Mouse (Mus musculus): ENCODE measurements around the gene Man1a. TPM values are rescaled to one million over a fixed set of nuclear protein-coding genes. Genes with fewer than 3 reads are reported as not detected.

Gene Man1a
- polyA plus RNA-seq, 1 experiment = 3.0 TPM

DNA sequence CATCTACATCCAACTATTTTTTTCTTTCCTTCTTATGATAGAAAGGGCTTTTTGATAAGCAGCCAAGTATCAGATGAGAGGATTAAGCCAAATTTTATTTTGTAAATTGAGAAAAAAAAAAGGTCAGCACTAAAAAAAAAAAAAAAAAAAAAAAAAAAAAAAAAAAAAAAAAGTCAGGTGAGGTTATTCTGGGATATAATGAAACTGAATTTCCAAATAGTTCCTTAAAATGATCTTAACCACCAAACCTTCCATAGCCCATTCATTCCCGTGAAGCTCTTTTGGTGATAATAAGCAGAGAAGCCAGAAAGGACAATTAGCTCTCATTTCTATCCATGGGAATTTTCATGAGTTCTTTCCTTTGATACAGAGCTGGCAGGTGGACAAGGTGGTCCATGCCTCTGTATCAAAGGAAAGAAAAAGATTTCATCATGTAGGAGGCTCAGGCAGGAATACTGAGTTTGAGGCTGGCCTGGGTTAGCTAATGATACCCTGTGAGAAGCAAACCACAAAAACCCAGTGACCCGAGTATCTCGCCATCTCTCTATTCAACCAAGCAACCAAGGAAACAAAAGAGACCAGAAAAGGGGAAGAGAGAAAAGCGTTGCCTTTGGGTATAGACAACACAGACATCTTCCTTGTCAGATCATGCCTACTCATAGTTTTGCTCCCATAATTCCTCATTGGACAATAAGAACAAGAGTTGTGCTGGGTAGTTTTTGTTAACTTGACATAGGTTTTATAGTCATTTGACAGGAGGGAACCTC lies 162.7 kb downstream of the Man1a start:
- Histone ChIP-seq H3K4me3 (no peak overlapping the region), H3K27me3 (ENCODE audit: control insufficient read depth, insufficient read depth, insufficient read length) (no peaks in the 10 kb centered on the region), H3K79me2 (ENCODE audit: control insufficient read depth, insufficient read depth) (no peaks in the 10 kb centered on the region), H3K36me3 (ENCODE audit: control insufficient read depth, insufficient read depth) (no peaks in the 10 kb centered on the region), H3ac (ENCODE audit: control insufficient read depth, insufficient read length) (no peak overlapping the region), H3K4me2 (ENCODE audit: low read depth) (no peak overlapping the region)
- TF ChIP-seq USF1 (IDR thresholded peaks at IDR 0.05; ENCODE audit: low read depth) = no peak
- no peak for TF ChIP-seq MAX (IDR thresholded peaks at IDR 0.05; ENCODE audit: low read depth)
- TF ChIP-seq MYOD1 (IDR thresholded peaks at IDR 0.05; ENCODE audit: control insufficient read depth in 1 of 3, insufficient read length in 2 of 3, low read depth in 2 of 3) = no peak
- no peak for TF ChIP-seq SRF (IDR thresholded peaks at IDR 0.05; ENCODE audit: control insufficient read depth, insufficient read length, low read depth)
- no peak for TF ChIP-seq E2F4 (IDR thresholded peaks at IDR 0.05; ENCODE audit: insufficient read depth)
- no peak for TF ChIP-seq MYOG (IDR thresholded peaks at IDR 0.05; ENCODE audit: control insufficient read depth in 1 of 3, insufficient read depth in 1 of 3, insufficient read length in 2 of 3, low read depth in 2 of 3)
- no peak for TF ChIP-seq CEBPB (IDR thresholded peaks at IDR 0.05; ENCODE audit: insufficient read depth, poor library complexity, severe bottlenecking)

- no peak overlapping the region for H3K4me2 ChIP-seq (ENCODE audit: low read depth)
- H3K36me3 ChIP-seq (ENCODE audit: control insufficient read depth, insufficient read depth) = no peaks in the 10 kb centered on the region
- no peaks in the 10 kb centered on the region for H3K79me2 ChIP-seq (ENCODE audit: control insufficient read depth, insufficient read depth)
- no peak for TF ChIP-seq POLR2A (IDR thresholded peaks at IDR 0.05; ENCODE audit: insufficient read length, low read depth)
- no peaks in the 10 kb centered on the region for H3K27me3 ChIP-seq (ENCODE audit: control insufficient read depth, insufficient read depth, insufficient read length)
- no peak overlapping the region for H3ac ChIP-seq (ENCODE audit: control insufficient read depth, insufficient read length)
- no peak overlapping the region for H3K4me3 ChIP-seq
Measured at GRCm38 (mm10) chr10:53889512-53889911, 186.9 kb downstream of the Man1a start.

- Histone ChIP-seq H3ac (ENCODE audit: control insufficient read depth, insufficient read length) (no peak overlapping the region), H3K4me3 (no peak overlapping the region), H3K79me2 (ENCODE audit: control insufficient read depth, insufficient read depth) (no peaks in the 10 kb centered on the region), H3K27me3 (ENCODE audit: control insufficient read depth, insufficient read depth, insufficient read length) (no peaks in the 10 kb centered on the region), H3K4me2 (ENCODE audit: low read depth) (no peak overlapping the region), H3K36me3 (ENCODE audit: control insufficient read depth, insufficient read depth) (no peaks in the 10 kb centered on the region)
- TF ChIP-seq POLR2A (IDR thresholded peaks at IDR 0.05; ENCODE audit: insufficient read length, low read depth) = no peak
- no peak for TF ChIP-seq REST (IDR thresholded peaks at IDR 0.05; ENCODE audit: insufficient read depth, insufficient read length)
- TF ChIP-seq POLR2AphosphoS2 (IDR thresholded peaks at IDR 0.05; ENCODE audit: insufficient read length, low read depth) = no peak
- TF ChIP-seq MYOD1 (IDR thresholded peaks at IDR 0.05; ENCODE audit: control insufficient read depth in 1 of 3, insufficient read length in 2 of 3, low read depth in 2 of 3) = no peak
- no peak for TF ChIP-seq MAX (IDR thresholded peaks at IDR 0.05; ENCODE audit: low read depth)
- TF ChIP-seq TCF12 (IDR thresholded peaks at IDR 0.05; ENCODE audit: insufficient read depth, poor library complexity, severe bottlenecking) = no peak
- no peak for TF ChIP-seq MYOG (IDR thresholded peaks at IDR 0.05; ENCODE audit: control insufficient read depth in 1 of 3, insufficient read depth in 1 of 3, insufficient read length in 2 of 3, low read depth in 2 of 3)
- no peak for TF ChIP-seq CEBPB (IDR thresholded peaks at IDR 0.05; ENCODE audit: insufficient read depth, poor library complexity, severe bottlenecking)
- TF ChIP-seq E2F4 (IDR thresholded peaks at IDR 0.05; ENCODE audit: insufficient read depth) = no peak
- no peak for TF ChIP-seq USF1 (IDR thresholded peaks at IDR 0.05; ENCODE audit: low read depth)
Measured at GRCm38 (mm10) chr10:53888382-53889110, 187.9 kb downstream of the Man1a start.

DNA sequence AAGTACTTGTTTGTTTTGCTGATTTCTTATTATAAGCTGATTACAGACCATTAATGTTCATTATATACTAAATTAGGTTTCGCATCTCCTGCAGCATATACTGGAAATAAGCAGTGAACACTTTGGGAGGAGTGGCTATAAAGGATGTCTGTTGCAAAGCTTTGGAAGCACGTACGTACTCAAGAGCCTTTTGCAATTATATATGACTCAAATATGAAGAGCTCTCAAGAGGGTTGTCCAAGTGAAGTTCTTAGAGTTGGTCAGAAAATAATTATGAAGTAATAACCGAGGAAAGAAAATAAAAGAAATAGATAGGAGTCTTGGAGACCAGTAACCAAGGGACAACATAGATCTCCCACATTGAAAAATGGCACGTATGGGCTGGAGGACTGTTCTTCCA lies 189.9 kb downstream of the Man1a start:
- Histone ChIP-seq H3ac (ENCODE audit: control insufficient read depth, insufficient read length) (no peak overlapping the region), H3K4me3 (no peak overlapping the region), H3K79me2 (ENCODE audit: control insufficient read depth, insufficient read depth) (no peaks in the 10 kb centered on the region), H3K27me3 (ENCODE audit: control insufficient read depth, insufficient read depth, insufficient read length) (no peaks in the 10 kb centered on the region), H3K4me2 (ENCODE audit: low read depth) (no peak overlapping the region), H3K36me3 (ENCODE audit: control insufficient read depth, insufficient read depth) (no peaks in the 10 kb centered on the region)
- TF ChIP-seq MAX (IDR thresholded peaks at IDR 0.05; ENCODE audit: low read depth) = no peak
- no peak for TF ChIP-seq POLR2A (IDR thresholded peaks at IDR 0.05; ENCODE audit: insufficient read length, low read depth)
- TF ChIP-seq MYOG (IDR thresholded peaks at IDR 0.05; ENCODE audit: control insufficient read depth in 1 of 3, insufficient read depth in 1 of 3, insufficient read length in 2 of 3, low read depth in 2 of 3) = no peak
- no peak for TF ChIP-seq USF1 (IDR thresholded peaks at IDR 0.05; ENCODE audit: low read depth)
- TF ChIP-seq CEBPB (IDR thresholded peaks at IDR 0.05; ENCODE audit: insufficient read depth, poor library complexity, severe bottlenecking) = no peak
- TF ChIP-seq TCF3 (IDR thresholded peaks at IDR 0.05; ENCODE audit: insufficient read length, low read depth) = no peak
- TF ChIP-seq TCF12 (IDR thresholded peaks at IDR 0.05; ENCODE audit: insufficient read depth, poor library complexity, severe bottlenecking) = no peak
- no peak for TF ChIP-seq POLR2AphosphoS2 (IDR thresholded peaks at IDR 0.05; ENCODE audit: insufficient read length, low read depth)
- TF ChIP-seq E2F4 (IDR thresholded peaks at IDR 0.05; ENCODE audit: insufficient read depth) = no peak
- TF ChIP-seq REST (IDR thresholded peaks at IDR 0.05; ENCODE audit: insufficient read depth, insufficient read length) = no peak
- no peak for TF ChIP-seq MYOD1 (IDR thresholded peaks at IDR 0.05; ENCODE audit: control insufficient read depth in 1 of 3, insufficient read length in 2 of 3, low read depth in 2 of 3)
- TF ChIP-seq SRF (IDR thresholded peaks at IDR 0.05; ENCODE audit: control insufficient read depth, insufficient read length, low read depth) = no peak

GRCm38 (mm10) chr10:53881310-53881709 lies 195.1 kb downstream of the Man1a start:
- no peaks in the 10 kb centered on the region for H3K27me3 ChIP-seq (ENCODE audit: control insufficient read depth, insufficient read depth, insufficient read length)
- no peaks in the 10 kb centered on the region for H3K79me2 ChIP-seq (ENCODE audit: control insufficient read depth, insufficient read depth)
- H3K36me3 ChIP-seq (ENCODE audit: control insufficient read depth, insufficient read depth) = no peaks in the 10 kb centered on the region
- no peak overlapping the region for H3K4me3 ChIP-seq
- no peak for TF ChIP-seq TCF3 (IDR thresholded peaks at IDR 0.05; ENCODE audit: insufficient read length, low read depth)
- TF ChIP-seq MAX (IDR thresholded peaks at IDR 0.05; ENCODE audit: low read depth) = no peak
- no peak for TF ChIP-seq MYOG (IDR thresholded peaks at IDR 0.05; ENCODE audit: control insufficient read depth in 1 of 3, insufficient read depth in 1 of 3, insufficient read length in 2 of 3, low read depth in 2 of 3)
- no peak for TF ChIP-seq TCF12 (IDR thresholded peaks at IDR 0.05; ENCODE audit: insufficient read depth, poor library complexity, severe bottlenecking)
- TF ChIP-seq CEBPB (IDR thresholded peaks at IDR 0.05; ENCODE audit: insufficient read depth, poor library complexity, severe bottlenecking) = no peak
- no peak for TF ChIP-seq MYOD1 (IDR thresholded peaks at IDR 0.05; ENCODE audit: control insufficient read depth in 1 of 3, insufficient read length in 2 of 3, low read depth in 2 of 3)
- no peak for TF ChIP-seq SRF (IDR thresholded peaks at IDR 0.05; ENCODE audit: control insufficient read depth, insufficient read length, low read depth)
- TF ChIP-seq POLR2AphosphoS2 (IDR thresholded peaks at IDR 0.05; ENCODE audit: insufficient read length, low read depth) = no peak
- no peak for TF ChIP-seq POLR2A (IDR thresholded peaks at IDR 0.05; ENCODE audit: insufficient read length, low read depth)
- no peak for TF ChIP-seq USF1 (IDR thresholded peaks at IDR 0.05; ENCODE audit: low read depth)
- no peak for TF ChIP-seq E2F4 (IDR thresholded peaks at IDR 0.05; ENCODE audit: insufficient read depth)
- no peak for TF ChIP-seq REST (IDR thresholded peaks at IDR 0.05; ENCODE audit: insufficient read depth, insufficient read length)
- H3K4me2 ChIP-seq (ENCODE audit: low read depth) = no peak overlapping the region
- no peak overlapping the region for H3ac ChIP-seq (ENCODE audit: control insufficient read depth, insufficient read length)
